Comparison of ENCODE assay signal across 8 mouse cellular contexts in the genomic region with DNA sequence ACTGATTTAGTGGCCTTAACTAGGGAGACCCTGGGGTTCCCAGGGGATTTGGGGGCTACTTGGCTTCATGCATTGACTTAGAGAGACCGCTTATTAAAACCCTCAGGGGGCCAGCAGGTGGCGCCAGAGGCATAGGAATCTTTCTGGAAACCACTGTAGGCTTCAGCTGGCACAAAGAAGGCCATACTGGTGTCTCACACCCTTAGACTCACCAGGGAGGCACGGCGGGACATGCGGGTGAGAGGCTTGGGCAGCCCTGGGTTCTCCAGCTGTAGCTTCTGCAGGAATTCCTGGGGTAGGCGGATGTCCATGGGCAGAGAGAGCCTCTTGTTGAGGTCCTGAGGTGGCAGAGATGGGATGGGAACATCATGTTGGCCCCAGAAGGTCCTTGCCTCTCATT. TPM values are rescaled to one million over a fixed set of nuclear protein-coding genes. Genes with fewer than 3 reads are reported as not detected.
DNase-seq lines count a peak whose midpoint lies in the region; ATAC-seq lines count a peak whose summit lies in the region.

No protein-coding gene starts in this region.

- no peaks in the 10 kb centered on the region for H3K9me3 ChIP-seq in heart, embryonic 12.5 days (replicated peaks)
- H3K9me3 ChIP-seq in limb, embryonic 13.5 days = no peaks in the 10 kb centered on the region

- H3K36me3 ChIP-seq in heart, embryonic 12.5 days = no peaks in the 10 kb centered on the region
- H3K36me3 ChIP-seq in limb, embryonic 13.5 days = no peaks in the 10 kb centered on the region
- no peaks in the 10 kb centered on the region for H3K36me3 ChIP-seq in splenic B cell, adult 2 months (ENCODE audit: control insufficient read depth, insufficient read depth, low read length, poor library complexity, severe bottlenecking)

- no peaks in the 10 kb centered on the region for H3K27me3 ChIP-seq in heart, embryonic 12.5 days (replicated peaks)
- H3K27me3 ChIP-seq in limb, embryonic 13.5 days = 0 out of 2 replicates have a peak, but pooled peaks cover 3% of the 10 kb centered on the region
- no peaks in the 10 kb centered on the region for H3K27me3 ChIP-seq in splenic B cell, adult 2 months (ENCODE audit: control insufficient read depth, insufficient read depth, low read length, poor library complexity, severe bottlenecking)

- 16% methylated on average over 6 of the region's 6 CpGs for WGBS in heart, embryonic 12.5 days
- WGBS in limb, embryonic 13.5 days = 25% methylated on average over 6 of the region's 6 CpGs

- ATAC-seq in heart, embryonic 12.5 days (ENCODE audit: insufficient number of reproducible peaks, low FRiP score) = no peak
- peak; percentile 11; the same call in 1 of the 2 replicates for ATAC-seq in limb, embryonic 13.5 days (ENCODE audit: low FRiP score, low read depth)

- H3K9ac ChIP-seq in heart, embryonic 12.5 days = no peak overlapping the region
- no peak overlapping the region for H3K9ac ChIP-seq in limb, embryonic 13.5 days

- DNase-seq in heart, adult 18-20 months = peak; percentile 79 to 94
- DNase-seq in cerebellum, postnatal 36 days = peak; percentile 88 to 91
- DNase-seq in gastrocnemius, postnatal 10 days = peak; percentile 92
- DNase-seq in kidney, adult 8-10 months = peak; percentile 67 to 90
- peak; percentile 72 to 80 for DNase-seq in natural killer cell, adult 2 months (ENCODE audit: low spot score in 2 of 2)
- peak; percentile 83 for DNase-seq in splenic B cell, adult 2 months (ENCODE audit: low read depth, low spot score)

- no peak overlapping the region for H3K4me2 ChIP-seq in heart, embryonic 12.5 days
- H3K4me2 ChIP-seq in limb, embryonic 13.5 days (replicated peaks) = no peak overlapping the region

- H3K4me3 ChIP-seq in heart, embryonic 12.5 days = no peak overlapping the region
- no peak overlapping the region for H3K4me3 ChIP-seq in limb, embryonic 13.5 days

- peaks cover 10% of the 10 kb centered on the region for H3K4me1 ChIP-seq in heart, embryonic 12.5 days (replicated peaks)
- H3K4me1 ChIP-seq in limb, embryonic 13.5 days = peaks cover 17% of the 10 kb centered on the region; the same call in 1 of the 2 replicates

- no peak overlapping the region for H3K27ac ChIP-seq in heart, embryonic 12.5 days (ENCODE audit: poor library complexity, severe bottlenecking)
- no peak overlapping the region for H3K27ac ChIP-seq in limb, embryonic 13.5 days

RNA-seq across cellular contexts. Expression of gene Cdk18, which starts 18.2 kb away (rescaled TPM):
- total RNA-seq in heart, adult 18-20 months (2021) = 10 to 100 TPM; 14.7 to 16.0 TPM
- 3.7 and 4.8 TPM in 2 replicates for polyA plus RNA-seq in heart, embryonic 12.5 days (2016; fragmentation: Nextera tagmentation; extraction: Ambion mirVana)
- 1 to 10 TPM; 1.2 to 2.3 TPM for total RNA-seq in gastrocnemius, postnatal 10 days (2021)
- 2.7 and 3.6 TPM in 2 replicates for polyA plus RNA-seq in limb, embryonic 13.5 days (2015; fragmentation: Nextera tagmentation; extraction: Ambion mirVana)

RNA-seq across cellular contexts. Expression of gene Mfsd4a, which starts 53.4 kb away (rescaled TPM):
- 1 to 10 TPM; 5.1 to 6.9 TPM for total RNA-seq in heart, adult 18-20 months (2021)
- polyA plus RNA-seq in heart, embryonic 12.5 days (2016; fragmentation: Nextera tagmentation; extraction: Ambion mirVana) = 18.1 and 19.3 TPM in 2 replicates
- total RNA-seq in gastrocnemius, postnatal 10 days (2021) = 1 to 10 TPM; 1.4 to 1.8 TPM
- polyA plus RNA-seq in limb, embryonic 13.5 days (2015; fragmentation: Nextera tagmentation; extraction: Ambion mirVana) = 10.3 and 11.0 TPM in 2 replicates

Comparison
In these comparisons a context has a peak if more than half of its experiments do, and no peak if none do; other contexts are left out.
1. RNA of gene Cdk18, which starts 18.2 kb away (total RNA-seq): 14.7 to 16.0 TPM in heart, adult 18-20 months; 1.2 to 2.3 TPM in gastrocnemius, postnatal 10 days; every median in the first group is over 4 times any median in the second.
2. Peak in every context shown above with its lines, with median percentiles within 50 percentile points of each other: DNase-seq.